Mouse (Mus musculus) lung, adult 2 months (tissue): ENCODE measurements around the gene Poc5. TPM values are rescaled to one million over a fixed set of nuclear protein-coding genes. Genes with fewer than 3 reads are reported as not detected.
A peak's percentile ranks its signal among the peaks of the same experiment; 100 is the strongest.

Experiments used
- DNase-seq: peaks from one replicate; pipeline ENCODE4 v3.0.0; 2022
- H3K4me1 ChIP-seq: fragments of 200-500 bp; 2 replicates; pipeline ENCODE4 v1.6.1; 2011; ENCODE audit warnings: low read length; ENCODE audit not compliant: control insufficient read depth, insufficient read depth
- H3K4me3 ChIP-seq: fragments of 200-500 bp; replicated peaks from 2 replicates; pipeline ENCODE3; 2011; ENCODE audit warnings: low read depth, mild to moderate bottlenecking, control low read depth, low read length; ENCODE audit errors: extremely low read depth
- CTCF ChIP-seq: fragments of 200-500 bp; IDR thresholded peaks from 2 replicates; pipeline ENCODE4 v1.5.1; 2011; ENCODE audit warnings: mild to moderate bottlenecking, low read length, control low read depth; ENCODE audit not compliant: insufficient read depth
- POLR2A ChIP-seq: fragments of 200-500 bp; IDR thresholded peaks from 2 replicates; pipeline ENCODE4 v1.6.1; 2011; ENCODE audit warnings: low read depth, mild to moderate bottlenecking, control low read depth, low read length, borderline replicate concordance; ENCODE audit errors: extremely low read depth
- WGBS: fragments of 180-500 bp; shearing (Covaris S2); methylation state at CpG from one replicate; pipeline ENCODE4 v1.1.7; 2018; 5-methylcytosine and 5-hydroxymethylcytosine counted together
- polyA plus RNA-seq: library from polyadenylated mRNA; depleted of rRNA; stranded (reverse); fragments of >200 nt; gene quantifications from 2 replicates; pipeline ENCODE4 v1.2.3, GENCODE M21; 2012; rRNA removed

The Poc5 gene
- 6.3 and 10.5 TPM in 2 replicates for polyA plus RNA-seq

DNA sequence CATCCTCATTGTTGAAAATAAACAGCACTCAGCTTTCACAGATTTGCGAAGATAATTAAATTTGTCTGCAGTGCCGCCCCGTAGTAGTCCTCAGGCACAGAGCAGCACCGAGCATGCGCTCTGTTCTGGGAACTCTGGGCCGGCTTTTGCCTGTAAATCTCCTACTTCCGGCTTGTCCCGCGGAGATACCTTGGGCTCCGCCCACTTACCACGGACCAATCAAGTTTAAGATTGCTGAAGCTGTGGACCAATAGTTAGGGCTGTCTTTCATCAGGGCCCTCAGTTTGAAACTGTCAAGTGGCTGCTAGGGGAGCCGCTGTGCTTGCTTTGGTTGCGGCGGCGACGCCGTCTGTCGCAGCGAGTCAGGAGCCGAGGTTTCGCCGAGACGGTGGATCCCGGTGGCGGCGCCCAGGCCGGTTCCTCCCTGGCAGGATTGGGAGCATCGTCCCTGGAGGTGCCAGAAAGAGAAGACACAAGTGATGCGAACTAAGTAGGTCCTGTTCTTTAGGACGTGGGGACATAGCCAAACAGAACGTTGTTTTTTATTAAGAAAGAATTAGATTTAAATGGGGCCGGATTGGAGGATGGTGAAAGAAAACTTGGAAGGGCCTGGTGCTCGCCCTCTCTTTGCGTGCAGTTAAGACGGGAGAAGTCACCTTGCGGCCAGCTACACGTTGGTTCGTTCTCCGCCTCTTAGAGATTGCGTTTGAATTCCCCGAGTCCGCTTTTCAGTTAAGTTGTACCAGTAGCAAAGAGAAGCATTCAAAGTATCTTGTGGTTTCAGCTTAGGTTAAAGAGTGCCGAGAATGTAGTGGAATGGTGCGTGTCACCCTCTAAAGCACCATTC, at the start of gene Poc5:
TSS of gene Poc5 (plus strand) at position 253 of the 847 bp plus-strand sequence.
- H3K4me3 ChIP-seq = peak within 1 kb of the TSS; percentile 89
- peak; percentile 100 for DNase-seq
- TF ChIP-seq CTCF = no peak
- TF ChIP-seq POLR2A = peak; percentile 56; the same call in 1 of the 2 replicates
- H3K4me1 ChIP-seq = peaks cover 2% of the 10 kb centered on the region
- WGBS = under 1% methylated on average over 44 of the region's 44 CpGs

DNA sequence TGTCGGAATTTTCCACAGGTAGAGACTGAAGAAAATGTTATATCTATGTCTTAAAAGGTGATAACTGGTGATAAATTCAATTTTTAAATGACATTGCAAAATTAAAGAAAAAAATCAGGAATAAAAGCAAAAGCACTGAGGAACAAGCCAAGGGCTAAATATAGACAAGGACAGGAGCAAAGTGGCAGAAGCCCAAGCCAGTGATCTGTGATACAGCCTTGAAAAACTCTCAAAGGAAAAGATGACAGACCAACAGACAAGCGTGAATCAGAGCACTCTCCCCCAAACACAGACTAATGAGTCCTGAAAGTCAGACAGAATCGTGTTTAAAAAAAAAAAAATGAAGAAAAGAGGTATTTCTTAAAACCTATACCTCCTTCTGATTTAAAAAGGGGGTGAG, 46.6 kb upstream of the Poc5 start:
- TF ChIP-seq CTCF (no peak), POLR2A (no peak)
- DNase-seq = no peak
- no peaks in the 10 kb centered on the region for H3K4me1 ChIP-seq
- WGBS = 48% methylated on average over 3 of the region's 3 CpGs
- H3K4me3 ChIP-seq = no peak overlapping the region

DNA sequence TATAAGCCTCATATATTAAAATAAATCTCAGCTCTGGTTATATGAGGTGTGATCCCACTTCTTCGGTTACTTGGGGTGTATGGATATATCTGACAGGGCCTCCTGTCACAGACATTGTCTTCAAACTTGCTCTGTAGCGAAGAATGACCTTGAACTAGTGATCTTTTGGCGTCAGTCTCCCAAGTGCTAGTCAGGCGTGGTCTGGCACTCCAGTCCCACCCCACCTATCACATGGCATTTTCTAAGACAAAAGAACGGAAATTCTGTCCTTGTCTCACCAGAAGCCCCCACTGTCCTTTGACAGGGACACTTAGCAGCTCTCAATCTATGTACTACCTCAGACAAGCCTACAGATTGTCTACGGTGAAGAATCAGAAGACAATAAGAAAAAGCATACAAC, 43.3 kb upstream of the Poc5 start:
- TF ChIP-seq CTCF (no peak), POLR2A (no peak)
- Histone ChIP-seq H3K4me1 (no peaks in the 10 kb centered on the region), H3K4me3 (no peak overlapping the region)
- DNase-seq = no peak
- 68% methylated on average over 6 of the region's 6 CpGs for WGBS

DNA sequence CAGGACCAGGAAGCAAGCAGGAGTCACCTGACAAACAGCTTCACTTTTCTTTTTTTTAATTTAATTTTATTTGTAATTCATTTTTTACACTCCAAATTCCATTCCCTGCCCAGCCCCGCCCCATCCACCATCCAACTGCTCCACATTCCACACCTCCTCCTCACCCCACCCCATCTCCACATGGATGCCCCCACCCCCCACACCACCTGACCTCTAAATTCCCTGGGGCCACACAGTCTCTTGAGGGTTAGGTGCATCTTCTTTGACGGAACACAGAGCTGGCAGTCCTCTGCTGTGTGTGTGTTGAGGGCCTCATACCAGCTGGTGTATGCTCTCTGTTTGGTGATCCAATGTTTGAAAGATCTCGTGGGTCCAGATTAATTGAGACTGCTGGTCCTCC, 41.5 kb upstream of the Poc5 start:
- no peak overlapping the region for H3K4me3 ChIP-seq
- DNase-seq = no peak
- H3K4me1 ChIP-seq = no peaks in the 10 kb centered on the region
- 33% methylated on average over 3 of the region's 3 CpGs for WGBS
- TF ChIP-seq POLR2A (no peak), CTCF (no peak)

DNA sequence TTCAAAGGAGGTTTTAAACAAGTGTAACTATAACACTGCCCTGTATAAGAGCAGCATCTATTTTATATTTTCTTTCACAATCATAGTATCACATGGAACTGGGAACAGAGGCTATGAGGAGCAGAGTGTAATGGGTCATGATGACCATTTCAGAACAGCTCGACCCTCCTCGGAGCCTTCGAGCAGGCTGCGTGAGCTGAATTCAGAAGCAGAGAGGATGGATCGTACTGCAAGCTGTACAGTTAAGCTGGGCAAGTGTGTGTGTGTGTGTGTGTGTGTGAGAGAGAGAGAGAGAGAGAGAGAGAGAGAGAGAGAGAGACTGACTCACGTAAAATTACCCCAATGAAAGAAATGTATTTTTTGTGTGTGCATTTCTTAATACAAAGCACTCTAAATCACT, 37.9 kb upstream of the Poc5 start:
- TF ChIP-seq CTCF = no peak
- no peak for TF ChIP-seq POLR2A
- no peak overlapping the region for H3K4me3 ChIP-seq
- 83% methylated on average over 6 of the region's 6 CpGs for WGBS
- no peaks in the 10 kb centered on the region for H3K4me1 ChIP-seq
- DNase-seq = no peak

DNA sequence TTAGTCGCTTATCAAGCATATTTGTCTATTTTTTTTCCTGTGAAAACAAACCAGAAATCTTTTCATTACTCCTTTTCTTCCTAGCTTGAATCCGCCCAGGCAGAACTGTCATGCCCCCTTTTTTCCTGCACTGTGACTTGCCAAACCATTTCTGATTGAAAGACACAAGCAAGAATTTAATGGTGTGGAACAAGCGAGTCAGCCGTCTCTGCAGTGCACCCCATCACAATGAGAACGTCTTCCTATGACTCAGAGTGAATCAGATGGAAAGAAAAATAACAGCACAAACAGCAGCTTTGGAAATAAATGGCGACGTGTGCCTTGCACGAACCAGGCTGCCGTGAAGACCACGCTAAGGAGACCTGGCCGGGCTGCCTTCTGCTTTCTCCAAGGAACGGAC, 36.8 kb upstream of the Poc5 start:
- DNase-seq = no peak
- 79% methylated on average over 12 of the region's 12 CpGs for WGBS
- Histone ChIP-seq H3K4me3 (no peak overlapping the region), H3K4me1 (no peaks in the 10 kb centered on the region)
- TF ChIP-seq POLR2A = no peak
- TF ChIP-seq CTCF = no peak

DNA sequence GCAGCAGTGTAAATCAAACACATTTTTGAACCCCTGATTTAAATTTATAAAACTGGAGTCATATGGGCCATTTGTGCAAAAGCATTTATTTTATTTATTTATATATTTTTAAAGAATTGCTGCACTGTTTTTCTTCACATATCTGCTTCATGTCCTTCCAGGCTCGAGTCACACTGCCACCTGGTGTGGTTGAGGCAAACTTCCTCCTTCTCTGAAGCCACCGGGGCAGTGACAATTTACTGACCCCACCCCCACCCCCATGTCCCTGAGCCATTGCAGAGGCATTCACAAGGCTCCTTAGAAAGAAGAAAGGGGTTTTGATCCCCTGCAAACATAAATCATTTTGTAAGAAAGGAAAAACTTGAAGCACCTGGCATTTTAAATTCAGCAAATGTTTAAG, 12.6 kb upstream of the Poc5 start:
- Histone ChIP-seq H3K4me1 (no peaks in the 10 kb centered on the region), H3K4me3 (no peak overlapping the region)
- 2% methylated on average over 2 of the region's 2 CpGs for WGBS
- no peak for DNase-seq
- TF ChIP-seq POLR2A (no peak), CTCF (no peak)

DNA sequence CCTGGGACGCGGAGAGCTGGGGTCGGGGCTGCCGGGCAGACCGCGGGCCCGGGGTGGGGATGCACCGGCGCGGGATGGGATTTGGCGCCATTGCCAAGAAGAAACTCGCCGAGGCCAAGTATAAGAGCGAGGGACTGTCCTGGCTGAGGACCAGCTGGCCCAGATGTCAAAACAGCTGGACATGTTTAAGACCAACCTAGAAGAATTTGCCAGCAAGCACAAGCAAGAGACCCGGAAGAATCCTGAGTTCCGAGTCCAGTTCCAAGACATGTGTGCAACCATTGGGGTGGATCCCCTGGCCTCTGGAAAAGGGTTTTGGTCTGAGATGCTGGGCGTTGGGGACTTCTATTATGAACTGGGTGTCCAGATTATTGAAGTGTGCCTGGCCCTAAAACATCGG, 11.2 kb upstream of the Poc5 start:
- DNase-seq = no peak
- H3K4me1 ChIP-seq = no peaks in the 10 kb centered on the region
- H3K4me3 ChIP-seq = no peak overlapping the region
- no peak for TF ChIP-seq CTCF
- no peak for TF ChIP-seq POLR2A
- WGBS = 71% methylated on average over 18 of the region's 18 CpGs

DNA sequence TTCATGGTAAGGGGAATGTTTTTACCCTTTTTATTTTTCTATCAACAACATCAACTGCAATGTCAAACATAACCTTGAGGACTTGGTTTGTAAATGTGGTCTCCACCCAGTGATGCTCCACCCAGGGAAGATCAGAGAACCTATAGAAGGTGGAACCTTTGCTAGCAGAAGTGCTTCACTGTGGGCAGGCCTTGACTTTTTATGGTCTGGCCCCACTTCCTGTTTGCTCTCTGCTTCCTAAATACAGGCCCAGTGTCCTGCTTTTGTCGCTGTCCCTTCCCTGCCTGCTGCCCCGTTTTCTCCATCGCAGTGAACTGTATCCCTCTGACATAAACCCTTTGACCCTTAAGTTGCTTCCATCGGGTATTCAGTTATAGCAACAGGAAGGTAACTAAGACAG, 10.2 kb upstream of the Poc5 start:
- Histone ChIP-seq H3K4me1 (no peaks in the 10 kb centered on the region), H3K4me3 (no peak overlapping the region)
- TF ChIP-seq CTCF (no peak), POLR2A (no peak)
- DNase-seq = no peak
- WGBS = 33% methylated on average over 4 of the region's 4 CpGs

DNA sequence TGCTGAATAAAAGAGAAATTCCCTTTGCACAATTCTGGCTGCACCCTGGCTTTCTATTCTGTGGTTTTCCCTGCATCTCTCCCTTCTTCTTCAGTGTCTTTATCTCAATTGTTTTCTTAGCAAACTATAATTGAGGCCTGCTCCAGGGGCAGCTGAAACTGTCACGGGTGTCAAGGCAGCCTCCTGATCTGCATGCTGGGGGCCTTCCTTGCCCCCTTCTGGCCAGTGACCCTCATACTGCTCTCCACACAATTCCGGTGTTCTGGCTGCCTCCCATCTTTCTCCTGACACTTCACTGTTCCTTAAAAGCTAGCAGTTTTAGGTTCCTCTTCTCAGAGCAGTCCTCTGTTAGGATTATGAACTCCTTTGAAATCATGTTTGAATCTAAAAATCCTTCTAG, 1.2 kb downstream of the Poc5 start:
- WGBS = 23% methylated on average over 2 of the region's 2 CpGs
- Histone ChIP-seq H3K4me1 (peaks cover 2% of the 10 kb centered on the region), H3K4me3 (no peak overlapping the region)
- TF ChIP-seq POLR2A (no peak), CTCF (no peak)
- DNase-seq = no peak
